Mouse (Mus musculus) mesoderm, embryonic 11.5 days (tissue): ENCODE measurements at regions not wholly inside any gene's neighbourhood (a gene's known extent, or its start where the extent isn't known, plus 50 kb on each side); places are given as distances from the start of the nearest gene placed in this dataset.

Experiments used
- DNase-seq: peaks from one replicate; pipeline ENCODE4 v3.0.0-alpha.2; 2012; ENCODE audit warnings: low read depth, low spot score

DNA sequence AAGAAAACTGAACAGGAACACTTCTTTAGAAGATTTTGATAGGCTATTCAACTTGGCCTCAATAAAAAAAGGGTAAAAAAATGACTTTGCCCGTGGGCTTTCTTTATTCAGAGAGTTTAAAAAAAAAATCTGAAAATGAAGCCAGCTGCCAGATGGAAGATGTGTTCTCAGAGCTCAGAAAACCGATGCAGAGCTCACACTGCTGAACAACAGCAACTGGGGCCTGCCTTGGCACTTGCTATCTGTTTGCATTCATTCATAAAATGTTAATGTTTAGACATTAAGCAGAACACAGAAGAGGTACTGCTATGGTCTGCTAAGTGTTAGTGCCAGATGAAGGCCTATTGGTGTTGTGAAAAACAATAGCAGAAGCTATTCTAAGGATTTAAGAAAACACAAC is 173.8 kb upstream of the Smc2 start:
- DNase-seq: no peak

- no peak for DNase-seq
Measured at GRCm38 (mm10) chr4:52282458-52282857, 156.6 kb upstream of the Smc2 start.

DNA sequence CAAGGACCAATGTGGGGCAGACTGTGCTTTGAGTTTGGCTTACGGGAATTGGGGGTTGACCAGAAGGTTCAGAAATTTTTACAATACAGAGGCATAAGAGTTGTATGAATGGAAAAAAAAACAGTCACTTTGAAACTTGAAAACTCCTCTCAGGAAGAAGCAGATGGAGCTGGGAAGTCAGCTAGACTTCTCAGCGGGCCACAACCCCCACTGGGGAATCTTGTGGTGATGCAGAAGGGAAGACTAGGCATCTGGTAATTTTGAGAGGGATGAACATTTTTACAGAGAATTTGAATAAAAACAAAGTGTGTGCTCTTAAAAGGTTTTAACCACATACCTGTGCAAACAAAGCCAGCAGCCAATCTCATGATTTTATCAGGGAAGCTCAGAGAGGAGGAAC is 154.1 kb upstream of the Smc2 start:
- no peak for DNase-seq

DNA sequence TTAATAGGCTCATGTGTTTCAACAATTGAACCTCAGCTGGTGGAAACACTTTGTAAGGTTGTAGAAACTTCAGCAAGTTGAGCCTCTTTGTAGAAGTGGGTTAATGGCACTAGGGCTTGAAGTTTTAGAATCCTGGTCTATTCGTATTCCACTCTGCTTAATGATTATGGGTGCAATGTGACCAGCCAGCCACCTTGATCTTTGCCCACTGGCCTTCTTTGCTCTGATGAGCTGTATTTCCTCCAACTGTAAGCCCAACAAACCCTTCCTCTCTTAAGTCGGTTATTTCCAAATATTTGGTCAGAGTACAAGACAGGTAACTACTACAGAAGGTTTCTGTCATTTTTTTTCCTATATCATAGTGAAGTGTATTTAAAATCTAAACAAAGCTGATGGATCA is 145.4 kb upstream of the Smc2 start:
- no peak for DNase-seq

DNA sequence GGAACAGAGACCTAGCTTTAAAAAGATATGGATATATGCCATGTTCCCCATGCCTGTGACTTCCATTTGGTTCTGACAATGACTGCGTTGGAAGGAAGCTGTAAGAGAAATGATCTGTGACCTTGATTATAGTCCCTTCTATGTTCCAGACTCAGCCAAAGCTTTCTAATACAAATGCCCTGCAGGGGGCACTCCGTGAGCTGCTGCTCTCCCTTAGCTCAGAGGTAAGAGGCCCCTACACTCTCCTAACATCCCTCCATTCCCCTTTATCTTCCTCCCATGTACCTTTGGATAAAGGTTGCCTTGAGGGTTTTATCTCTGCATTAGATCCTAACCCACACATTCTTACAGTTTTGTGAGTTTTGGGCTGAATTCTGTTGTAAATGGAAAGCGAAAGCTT is 139.8 kb upstream of the Smc2 start:
- no peak for DNase-seq

GRCm38 (mm10) chr4:52301653-52302052 is 137.4 kb upstream of the Smc2 start:
- no peak for DNase-seq

- DNase-seq: no peak
Measured at GRCm38 (mm10) chr4:52324300-52324699, 114.7 kb upstream of the Smc2 start.

DNA sequence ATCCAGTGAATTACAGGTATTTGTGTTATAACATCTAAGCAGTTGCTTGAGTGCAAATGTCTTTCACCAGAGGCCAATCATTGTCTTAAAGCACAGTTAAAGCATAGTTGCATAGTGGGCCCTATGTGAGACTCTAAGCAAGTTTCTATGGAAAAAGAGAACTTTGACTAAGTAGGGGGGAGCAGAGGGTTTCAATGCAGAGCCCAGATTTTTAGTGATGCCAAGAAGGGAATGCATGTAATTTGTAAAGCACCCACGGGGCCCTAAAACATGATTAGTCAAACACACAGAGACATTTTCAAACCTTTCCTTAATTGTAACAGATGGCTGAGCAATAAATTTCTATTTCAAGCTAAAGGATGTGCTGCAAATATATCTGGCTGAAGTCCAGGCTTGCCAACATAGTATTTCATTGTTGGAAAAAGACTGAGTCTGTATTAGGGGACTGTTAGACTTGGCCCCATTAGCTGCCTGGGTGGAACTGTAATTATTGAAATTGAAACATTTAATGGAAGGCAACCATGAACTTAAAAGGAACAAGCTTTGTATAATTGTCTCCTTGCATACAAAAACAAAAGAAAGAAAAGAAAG is 107.6 kb upstream of the Smc2 start:
- no peak for DNase-seq

DNA sequence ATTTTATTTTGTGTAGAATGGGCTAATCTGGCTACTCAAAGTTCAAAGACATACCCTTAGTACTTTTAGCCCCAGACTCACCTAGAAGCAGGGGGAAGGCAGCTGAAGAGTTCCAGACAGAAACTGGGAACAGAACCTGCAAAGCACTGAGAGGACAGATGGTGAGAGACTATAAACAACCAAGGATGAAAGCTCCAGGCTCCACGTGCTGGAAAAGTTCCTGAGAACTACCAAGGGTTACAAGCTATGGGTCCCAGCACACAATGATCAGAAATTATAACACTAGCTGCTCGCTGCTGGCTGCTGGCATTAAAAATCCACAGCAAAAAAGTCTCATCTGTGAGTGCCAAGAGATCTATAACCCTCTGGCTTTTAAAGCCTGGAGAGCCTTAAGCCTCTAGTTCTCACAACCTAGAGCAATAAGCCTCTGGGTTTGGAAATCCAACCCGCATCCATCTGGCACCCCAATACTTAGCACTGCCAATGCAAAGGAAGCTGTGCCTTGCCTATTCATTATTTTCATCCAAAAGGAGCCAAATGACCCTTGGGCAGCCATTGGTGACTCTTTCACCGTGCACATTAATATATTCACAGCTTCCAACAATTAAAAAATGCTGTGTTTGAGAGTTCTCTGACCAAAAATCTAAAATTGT is 102.6 kb upstream of the Smc2 start:
- DNase-seq: no peak

GRCm38 (mm10) chr4:52341245-52341644 is 97.8 kb upstream of the Smc2 start:
- DNase-seq: no peak

DNA sequence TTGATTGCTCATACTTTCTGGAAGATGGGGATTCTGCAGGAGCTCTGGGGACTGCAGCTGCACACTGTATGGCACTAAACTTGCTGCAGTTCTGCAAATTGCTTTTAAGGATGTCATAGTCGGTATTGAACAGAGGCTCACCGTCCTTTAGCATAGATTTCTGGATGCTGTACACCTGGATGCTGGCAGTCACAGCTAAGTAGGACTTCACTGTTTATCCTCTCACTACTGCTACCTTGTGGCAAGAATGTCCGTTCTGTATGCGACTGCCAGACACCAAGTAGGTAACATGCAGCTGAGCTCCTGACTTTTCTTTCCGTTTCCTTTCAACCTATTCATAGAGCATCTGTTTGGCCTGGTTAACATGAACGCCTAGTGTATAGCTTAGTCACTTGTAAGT is 77.3 kb upstream of the Smc2 start:
- DNase-seq: peak; percentile 15

DNA sequence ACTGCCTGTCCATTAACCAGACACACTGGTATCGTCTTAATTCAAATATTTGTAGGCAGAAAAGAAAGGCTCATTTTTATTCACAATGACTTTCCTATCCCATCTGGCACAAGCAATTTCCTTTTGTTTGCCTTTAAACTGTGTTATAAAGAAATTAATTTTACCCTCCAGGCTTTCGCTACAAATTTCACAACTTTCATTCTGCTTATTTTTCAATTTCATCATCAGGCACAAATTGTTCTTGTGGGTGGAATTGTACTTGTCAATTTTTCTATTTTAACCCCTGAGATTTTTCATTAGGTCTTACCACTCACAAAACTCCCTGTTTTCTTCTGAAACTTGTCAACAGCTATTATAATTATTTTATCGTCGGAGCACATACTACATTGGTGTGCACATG is 73.2 kb upstream of the Smc2 start:
- no peak for DNase-seq

GRCm38 (mm10) chr4:52368527-52368926 is 70.5 kb upstream of the Smc2 start:
- DNase-seq: no peak
